15 mouse cellular contexts compared by ENCODE assay signal in genomic region chr1:136327638-136328037, GRCm38 (mm10).
"Had no signal": no experiment of that assay in that cellular context is flagged by ENCODE, and none has a peak within 500 bp of the region (broad histone marks: within the 10 kb centered on the region; RNA-seq: fewer than 3 reads in every experiment).

No protein-coding gene starts in this region.

- H3K9ac ChIP-seq: neural tube, embryonic 13.5 days; neural tube, embryonic 15.5 days; stomach, embryonic 15.5 days had no signal

- H3K27ac ChIP-seq: neural tube, embryonic 13.5 days; neural tube, embryonic 15.5 days; stomach, embryonic 15.5 days had no signal

- DNase-seq: retina, postnatal 1 day; right cerebral cortex, adult 18-20 months; right cerebral cortex, postnatal 14 days; right cerebral cortex, postnatal 25 days; right cerebral cortex, postnatal 4 days; spleen, adult 18-20 months; thymus, adult 18-20 months; thymus, adult 2 months; thymus, postnatal 14 days; thymus, postnatal 25 days; thymus, postnatal 36 days; thymus, postnatal 4 days had no signal

- H3K9me3 ChIP-seq: neural tube, embryonic 13.5 days; neural tube, embryonic 15.5 days; stomach, embryonic 15.5 days had no signal

- H3K27me3 ChIP-seq: neural tube, embryonic 13.5 days; neural tube, embryonic 15.5 days; stomach, embryonic 15.5 days had no signal

- H3K4me3 ChIP-seq: neural tube, embryonic 13.5 days; neural tube, embryonic 15.5 days; stomach, embryonic 15.5 days had no signal

- H3K4me2 ChIP-seq: neural tube, embryonic 13.5 days; neural tube, embryonic 15.5 days; stomach, embryonic 15.5 days had no signal
